Mouse (Mus musculus) CH12.LX (cell line): ENCODE measurements at regions not wholly inside any gene's neighbourhood (a gene's known extent, or its start where the extent isn't known, plus 50 kb on each side); places are given as distances from the start of the nearest gene placed in this dataset.

Experiments used
- DNase-seq: peaks from one replicate; pipeline ENCODE4 v3.0.0-alpha.2; 2013; ENCODE audit errors: extremely low read depth
- H3K27ac ChIP-seq: 2 replicates; pipeline ENCODE4 v1.5.1; 2012; ENCODE audit warnings: low read depth, mild to moderate bottlenecking, control low read depth, moderate library complexity; ENCODE audit not compliant: insufficient read depth
- H3K27me3 ChIP-seq: replicated peaks from 2 replicates; pipeline ENCODE3; 2012; ENCODE audit warnings: inconsistent platforms
- H3K36me3 ChIP-seq, 2 experiments: replicated peaks in 1 of 2; 2 replicates each; pipeline versions ENCODE3 to v1.6.1; 2012; ENCODE audit warnings: inconsistent platforms in 1 of 2, low read length in 1 of 2, mild to moderate bottlenecking in 1 of 2, mixed read lengths in 1 of 2, moderate library complexity in 1 of 2; ENCODE audit not compliant: control insufficient read depth in 1 of 2, insufficient read depth in 1 of 2
- H3K4me1 ChIP-seq, 2 experiments: 2 replicates each; pipeline ENCODE4 v1.6.1; 2012; ENCODE audit warnings: inconsistent platforms in 1 of 2, moderate library complexity in 1 of 2; ENCODE audit not compliant: insufficient read depth in 2 of 2, control insufficient read depth in 1 of 2
- H3K4me2 ChIP-seq: 2 replicates; pipeline ENCODE4 v1.6.1; 2012; ENCODE audit warnings: low read depth, mild to moderate bottlenecking, control low read depth; ENCODE audit not compliant: poor library complexity, insufficient read depth, severe bottlenecking
- H3K4me3 ChIP-seq, 3 experiments: fragments of 150-350 bp in 1 of 3; sonication (generic) in 1 of 3; replicated peaks in 1 of 3; 2 replicates each; pipeline versions ENCODE3 to v1.5.1; 2011 to 2012; ENCODE audit warnings: low read depth in 2 of 3, low read length in 2 of 3, mild to moderate bottlenecking in 2 of 3, moderate library complexity in 2 of 3, control low read depth in 1 of 3, improper control_type of control experiment in 1 of 3, inconsistent platforms in 1 of 3, mixed read lengths in 1 of 3; ENCODE audit not compliant: poor library complexity in 1 of 3
- H3K79me2 ChIP-seq: replicated peaks from 2 replicates; pipeline ENCODE4 v1.6.1; 2012; ENCODE audit warnings: mild to moderate bottlenecking, moderate library complexity; ENCODE audit not compliant: control insufficient read depth, poor library complexity, insufficient read depth, severe bottlenecking; ENCODE audit errors: extremely low read depth
- H3K9ac ChIP-seq: 2 replicates; pipeline ENCODE4 v1.6.1; 2012; ENCODE audit warnings: low read depth, mild to moderate bottlenecking, control low read depth, moderate library complexity; ENCODE audit not compliant: insufficient read depth
- H3K9me3 ChIP-seq: replicated peaks from 2 replicates; pipeline ENCODE3; 2012; ENCODE audit warnings: low read length, inconsistent platforms, mixed read lengths
- BHLHE40 ChIP-seq: IDR thresholded peaks from 2 replicates; pipeline ENCODE4 v1.6.1; 2011; ENCODE audit warnings: mild to moderate bottlenecking, low read depth, low read length, improper control_type of control experiment
- CHD2 ChIP-seq: IDR thresholded peaks from 2 replicates; pipeline ENCODE4 v1.6.1; 2011; ENCODE audit warnings: low read length, improper control_type of control experiment
- CTCF ChIP-seq, 2 experiments: IDR thresholded peaks in 1 of 2; conservative IDR thresholded peaks in 1 of 2; 2 replicates each; pipeline ENCODE4 v1.5.1; 2011 to 2012; ENCODE audit warnings: low read depth in 2 of 2, low read length in 2 of 2, improper control_type of control experiment in 1 of 2, inconsistent platforms in 1 of 2, mild to moderate bottlenecking in 1 of 2, moderate library complexity in 1 of 2
- E2F4 ChIP-seq: IDR thresholded peaks from 2 replicates; pipeline ENCODE4 v1.6.1; 2011; ENCODE audit warnings: low read depth, low read length, improper control_type of control experiment; ENCODE audit not compliant: insufficient replicate concordance
- ELF1 ChIP-seq: IDR thresholded peaks from 2 replicates; pipeline ENCODE4 v1.6.1; 2014; ENCODE audit warnings: low read depth, mild to moderate bottlenecking, inconsistent platforms, low read length, improper control_type of control experiment
- EP300 ChIP-seq: IDR thresholded peaks from 2 replicates; pipeline ENCODE4 v1.6.1; 2011; ENCODE audit warnings: low read length, improper control_type of control experiment
- ETS1 ChIP-seq: conservative IDR thresholded peaks from 2 replicates; pipeline ENCODE4 v1.6.1; 2012; ENCODE audit warnings: low read depth, mild to moderate bottlenecking, inconsistent platforms, low read length, improper control_type of control experiment, moderate library complexity
- GABPA ChIP-seq: IDR thresholded peaks from 2 replicates; pipeline ENCODE4 v1.6.1; 2012; ENCODE audit warnings: low read depth, low read length, improper control_type of control experiment, inconsistent platforms; ENCODE audit not compliant: insufficient replicate concordance
- HCFC1 ChIP-seq: IDR thresholded peaks from 2 replicates; pipeline ENCODE4 v1.6.1; 2012; ENCODE audit warnings: low read depth, mild to moderate bottlenecking, inconsistent platforms, low read length, improper control_type of control experiment
- IRF4 ChIP-seq: IDR thresholded peaks from 2 replicates; pipeline ENCODE4 v1.6.1; 2014; ENCODE audit warnings: low read depth, mild to moderate bottlenecking, inconsistent platforms, low read length, improper control_type of control experiment
- JUN ChIP-seq: IDR thresholded peaks from 2 replicates; pipeline ENCODE4 v1.6.1; 2011; ENCODE audit warnings: low read depth, mild to moderate bottlenecking, low read length, improper control_type of control experiment, moderate library complexity; ENCODE audit not compliant: insufficient read depth
- JUND ChIP-seq: conservative IDR thresholded peaks from 2 replicates; pipeline ENCODE4 v1.6.1; 2011; ENCODE audit warnings: low read depth, low read length, improper control_type of control experiment
- MAFK ChIP-seq: IDR thresholded peaks from 2 replicates; pipeline ENCODE4 v1.6.1; 2011; ENCODE audit warnings: low read length, improper control_type of control experiment; ENCODE audit not compliant: insufficient replicate concordance
- MAX ChIP-seq: IDR thresholded peaks from 2 replicates; pipeline ENCODE4 v1.6.1; 2011; ENCODE audit warnings: low read length, improper control_type of control experiment
- MXI1 ChIP-seq: IDR thresholded peaks from 2 replicates; pipeline ENCODE4 v1.6.1; 2011; ENCODE audit warnings: mild to moderate bottlenecking, low read depth, low read length, improper control_type of control experiment
- NELFE ChIP-seq: IDR thresholded peaks from 2 replicates; pipeline ENCODE4 v1.6.1; 2011; ENCODE audit warnings: low read depth, low read length, improper control_type of control experiment
- PAX5 ChIP-seq: IDR thresholded peaks from 2 replicates; pipeline ENCODE4 v1.6.1; 2012; ENCODE audit warnings: low read length, inconsistent platforms, mixed read lengths
- POLR2AphosphoS2 ChIP-seq: IDR thresholded peaks from 2 replicates; pipeline ENCODE4 v1.6.1; 2011; ENCODE audit warnings: low read depth, low read length, improper control_type of control experiment
- SIN3A ChIP-seq: IDR thresholded peaks from 2 replicates; pipeline ENCODE4 v1.6.1; 2012; ENCODE audit warnings: low read length, improper control_type of control experiment, inconsistent platforms
- UBTF ChIP-seq: IDR thresholded peaks from 2 replicates; pipeline ENCODE4 v1.6.1; 2012; ENCODE audit warnings: low read depth, mild to moderate bottlenecking, inconsistent platforms, low read length, improper control_type of control experiment, moderate library complexity
- USF1 ChIP-seq: IDR thresholded peaks from 2 replicates; pipeline ENCODE4 v1.6.1; 2014; ENCODE audit warnings: low read depth, mild to moderate bottlenecking, inconsistent platforms, low read length, improper control_type of control experiment
- ZKSCAN1 ChIP-seq: IDR thresholded peaks from 2 replicates; pipeline ENCODE4 v1.6.1; 2012; ENCODE audit warnings: low read depth, inconsistent platforms, low read length, improper control_type of control experiment, borderline replicate concordance
- dilution Hi-C: fragments of 300-500 bp; cut with MboI; formaldehyde crosslinking; loops from 2 replicates; pipeline ENCODE4 v1.14.3; 2020; ENCODE audit warnings: low sequenced_read_pairs; ENCODE audit not compliant: extremely low pct_unique_long_range_greater_than_20kb, extremely low pct_ligation_motif_present
- in situ Hi-C: fragments of 300-500 bp; cut with MboI; formaldehyde crosslinking; loops from 3 replicates; pipeline ENCODE4 v1.14.3; 2019; ENCODE audit warnings: low sequenced_read_pairs, low pct_ligation_motif_present, low pct_unique_long_range_greater_than_20kb, mixed read lengths

DNA sequence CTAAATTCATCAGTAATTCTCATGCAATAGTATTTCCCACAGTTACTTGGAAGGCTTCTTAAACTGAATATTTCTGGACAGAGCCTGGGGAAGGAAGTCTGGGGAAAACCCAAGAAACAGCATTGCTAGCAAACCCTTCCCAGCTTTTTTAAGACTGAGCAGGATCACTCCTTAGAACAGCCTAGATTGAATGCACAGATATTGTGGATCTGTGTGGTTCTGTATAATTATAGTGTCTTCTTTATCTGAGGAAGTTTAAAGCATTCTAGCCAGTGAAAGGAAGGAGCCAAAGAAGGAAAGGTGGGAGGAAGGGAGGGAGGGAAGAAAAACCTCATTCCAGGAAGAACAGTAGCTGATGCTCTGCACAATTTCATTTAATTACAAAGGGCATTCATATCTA lies 669.0 kb upstream of the B3galt2 start:
- H3K27ac ChIP-seq, result no peak overlapping the region
- no peaks in the 10 kb centered on the region for H3K36me3 ChIP-seq
- peaks cover 3% of the 10 kb centered on the region for H3K9me3 ChIP-seq
- dilution Hi-C loops (no loop called here), in situ Hi-C loops (no loop called here)
- no peaks in the 10 kb centered on the region for H3K4me1 ChIP-seq
- DNase-seq, result no peak
- H3K79me2 ChIP-seq, result no peaks in the 10 kb centered on the region
- H3K4me2 ChIP-seq, result no peak overlapping the region
- no peak overlapping the region for H3K9ac ChIP-seq
- H3K4me3 ChIP-seq, result no peak overlapping the region
- no peaks in the 10 kb centered on the region for H3K27me3 ChIP-seq
- TF ChIP-seq EP300 (no peak), SIN3A (no peak), HCFC1 (no peak), CTCF (conservative IDR thresholded peaks at IDR 0.05 in 1 of 2, IDR thresholded peaks at IDR 0.05 in 1 of 2; ENCODE audit: low read depth in 2 of 2, low read length in 2 of 2) (no peak), CHD2 (no peak)

DNA sequence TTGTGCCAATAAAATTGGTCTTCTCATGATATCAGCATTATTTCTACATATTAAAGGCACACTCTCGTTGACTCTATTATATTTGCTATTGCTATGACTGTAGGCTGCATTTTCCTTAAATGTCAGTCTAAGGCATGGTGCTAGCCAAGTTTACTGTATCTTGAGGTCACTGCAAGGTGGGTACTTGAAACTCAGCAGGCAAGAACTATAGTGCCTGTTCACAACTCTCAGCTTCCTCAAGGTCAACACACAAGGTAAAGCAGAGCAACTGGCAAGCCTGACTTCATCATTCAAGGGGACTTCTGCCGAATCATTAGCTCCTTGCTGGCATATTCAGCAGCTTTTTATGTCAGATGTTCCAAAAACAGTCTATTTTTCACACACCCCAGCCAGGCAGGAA lies 667.1 kb upstream of the B3galt2 start:
- in situ Hi-C loops (no loop called here), dilution Hi-C loops (no loop called here)
- no peaks in the 10 kb centered on the region for H3K27me3 ChIP-seq
- no peak overlapping the region for H3K27ac ChIP-seq
- no peak overlapping the region for H3K9ac ChIP-seq
- DNase-seq, result no peak
- no peaks in the 10 kb centered on the region for H3K36me3 ChIP-seq
- H3K79me2 ChIP-seq, result no peaks in the 10 kb centered on the region
- no peaks in the 10 kb centered on the region for H3K4me1 ChIP-seq
- H3K4me2 ChIP-seq, result no peak overlapping the region
- TF ChIP-seq HCFC1, result no peak
- no peak for TF ChIP-seq ZKSCAN1
- no peak for TF ChIP-seq SIN3A
- TF ChIP-seq BHLHE40, result no peak
- no peak for TF ChIP-seq E2F4
- no peak for TF ChIP-seq ETS1
- no peak for TF ChIP-seq NELFE
- no peak for TF ChIP-seq USF1
- no peak for TF ChIP-seq MAFK
- TF ChIP-seq GABPA, result no peak
- TF ChIP-seq UBTF, result no peak
- no peak for TF ChIP-seq MXI1
- no peak for TF ChIP-seq CHD2
- TF ChIP-seq JUN, result no peak
- no peak for TF ChIP-seq MAX
- no peak for TF ChIP-seq JUND
- TF ChIP-seq IRF4, result no peak
- no peak for TF ChIP-seq POLR2AphosphoS2
- TF ChIP-seq ELF1, result no peak
- TF ChIP-seq PAX5, result no peak
- TF ChIP-seq, all 38 proteins: peak for 0
- H3K9me3 ChIP-seq, result peaks cover 3% of the 10 kb centered on the region
- H3K4me3 ChIP-seq, result no peak overlapping the region
